Mouse (Mus musculus) kidney, postnatal 10 days (tissue): ENCODE measurements around the gene 4931414P19Rik.

ENCODE experiments used
- DNase-seq: peaks from one replicate; pipeline ENCODE4 v3.0.0; 2021; ENCODE audit warnings: mixed read lengths

4931414P19Rik gene

DNA sequence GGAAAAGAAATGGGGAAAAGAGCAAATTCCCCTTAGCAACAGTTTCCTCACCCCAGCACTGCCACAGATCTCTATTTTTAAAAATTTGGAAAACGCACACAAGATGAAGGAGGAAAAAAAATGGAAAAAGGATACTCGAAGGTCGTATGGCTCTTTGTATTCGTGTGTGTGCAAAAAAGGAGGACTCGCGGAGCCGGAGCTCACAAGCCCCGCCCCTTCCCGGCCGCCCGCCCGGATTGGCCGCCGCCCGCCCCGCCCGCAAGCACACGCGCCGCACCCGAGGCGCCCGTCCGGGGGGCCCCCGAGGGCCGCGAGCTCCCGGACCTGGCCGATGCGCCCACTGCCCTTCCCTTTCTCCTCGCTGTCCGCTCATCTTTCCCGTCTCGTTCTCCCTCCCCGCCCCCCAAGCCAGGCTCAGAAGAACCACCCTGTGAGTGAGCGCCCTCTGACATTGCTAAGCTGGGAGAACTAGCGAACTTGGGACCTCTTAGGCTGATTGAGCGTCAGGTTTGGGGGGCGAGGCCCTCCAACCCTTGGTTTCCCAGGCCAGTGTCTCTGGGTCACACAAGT, at the start of gene 4931414P19Rik:
Gene 4931414P19Rik (minus strand): TSS at position 242 of the 570 bp plus-strand sequence.
- DNase-seq = peak; percentile 94

DNA sequence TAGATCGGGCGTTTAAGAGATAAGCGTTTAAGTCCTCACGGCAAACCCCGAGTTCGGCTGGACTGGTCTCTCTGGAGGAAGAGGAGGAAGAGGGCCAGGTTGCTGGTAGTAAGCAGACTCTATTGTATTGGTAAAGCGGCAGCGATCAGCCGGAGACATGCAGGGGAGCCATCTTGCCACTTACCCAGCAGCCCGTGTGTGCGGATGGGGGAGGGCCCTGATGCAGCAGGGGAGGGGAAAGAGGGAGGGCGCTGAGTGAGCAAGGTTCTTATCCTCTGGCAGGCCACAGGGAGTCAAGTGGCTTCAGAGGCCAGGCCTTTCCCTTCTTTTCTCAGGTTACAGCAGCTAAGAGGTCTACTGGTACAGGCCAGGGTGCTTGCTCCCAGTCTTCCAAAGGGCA, 47.7 kb upstream of the 4931414P19Rik start:
- DNase-seq = peak; percentile 92

DNA sequence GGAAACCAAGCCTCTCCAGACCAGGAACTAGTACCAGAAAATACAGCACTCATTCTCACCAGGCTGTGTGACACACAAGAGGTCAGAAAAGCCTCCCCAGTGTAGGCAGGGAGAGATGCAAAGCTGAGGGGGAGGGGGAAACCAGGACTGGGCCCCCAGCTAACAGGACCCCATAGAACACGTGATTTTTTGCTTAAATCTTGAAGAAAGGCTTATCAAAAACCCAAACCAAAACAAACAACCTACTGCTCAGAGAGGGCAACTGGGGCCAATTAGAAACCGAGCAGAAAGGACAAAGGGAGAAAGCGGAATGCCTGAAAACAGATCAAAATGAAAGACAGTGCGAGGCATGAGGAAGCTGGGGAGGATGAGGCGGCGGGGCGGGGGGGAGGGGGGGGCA, 47.0 kb upstream of the 4931414P19Rik start:
- DNase-seq = no peak

DNA sequence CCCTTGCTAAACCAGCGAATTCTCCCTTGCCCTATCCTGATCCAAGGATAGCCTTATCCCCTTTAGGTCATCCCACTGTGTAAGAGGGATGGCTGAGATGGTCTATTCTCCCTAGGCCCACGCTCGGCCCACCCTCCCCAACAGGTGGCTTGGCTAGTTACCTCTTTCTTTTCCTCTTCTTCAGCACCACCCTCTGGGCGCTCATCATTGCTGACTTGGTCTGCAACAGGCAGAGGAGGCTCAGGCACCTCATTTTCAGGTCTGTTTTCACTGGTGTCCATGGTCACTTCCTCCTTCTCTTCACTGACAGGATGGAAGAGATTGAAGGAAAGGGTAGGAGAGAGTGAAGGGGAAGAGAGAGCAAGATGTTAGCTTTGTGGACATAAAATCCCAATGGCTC, 45.8 kb upstream of the 4931414P19Rik start:
- DNase-seq = no peak

DNA sequence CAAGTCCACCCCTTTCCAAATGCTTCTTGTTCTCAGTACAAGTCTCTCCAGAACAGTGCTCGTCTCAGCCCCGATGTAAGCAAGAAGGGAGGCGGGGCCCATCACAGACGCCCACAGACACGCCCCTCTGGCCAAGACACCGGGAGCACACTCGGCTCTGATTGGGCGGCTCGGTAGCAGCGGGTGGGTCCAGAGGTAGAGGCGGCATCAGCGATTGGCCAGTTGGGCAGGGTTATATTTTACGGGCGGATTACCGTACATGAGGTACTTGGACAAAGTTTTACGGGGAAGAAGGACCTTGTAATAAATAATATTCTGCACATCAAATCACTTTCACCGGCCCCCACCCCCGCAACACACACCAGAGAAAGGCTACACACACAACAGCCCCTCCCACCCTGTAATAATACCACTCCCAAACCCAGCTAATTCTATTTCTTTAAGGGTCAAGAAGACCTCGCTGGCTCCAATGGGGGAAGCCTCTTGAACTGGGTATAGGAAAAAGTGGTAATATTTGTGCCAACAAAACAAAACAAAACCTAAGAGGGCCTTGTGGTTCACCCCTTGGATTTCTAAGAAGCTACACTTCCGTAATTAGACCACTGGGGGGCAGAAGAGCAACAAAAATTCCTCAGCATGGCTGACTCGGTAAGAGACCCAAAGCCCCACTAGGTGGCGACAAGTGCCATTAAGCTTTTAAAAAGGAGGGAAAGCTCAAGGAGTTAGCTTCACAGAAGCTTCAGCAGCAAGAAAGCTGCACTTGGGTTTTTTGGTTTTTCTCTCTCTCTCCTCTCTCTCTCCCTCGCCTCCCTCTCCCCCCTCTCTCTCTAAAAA, 45.0 kb upstream of the 4931414P19Rik start:
- DNase-seq = peak; percentile 93

DNA sequence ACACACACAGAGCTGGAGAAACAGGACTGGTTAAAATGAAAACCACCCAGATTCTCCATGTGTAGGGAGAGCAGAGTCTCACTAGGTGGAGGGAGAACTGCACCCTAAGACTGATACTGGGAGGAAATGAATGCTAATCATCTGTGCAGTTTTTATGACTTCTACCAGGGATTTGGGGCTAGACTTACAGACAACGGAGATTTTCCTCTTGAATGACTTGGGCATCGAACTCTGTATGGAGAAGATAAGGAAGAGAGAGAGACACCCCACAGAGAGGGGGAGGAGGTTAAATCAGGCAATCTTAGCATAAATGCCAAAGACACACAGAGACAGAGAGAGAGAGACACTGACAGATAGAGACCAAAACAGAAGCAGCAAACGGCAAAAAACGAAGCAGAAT, 42.1 kb upstream of the 4931414P19Rik start:
- DNase-seq = no peak

DNA sequence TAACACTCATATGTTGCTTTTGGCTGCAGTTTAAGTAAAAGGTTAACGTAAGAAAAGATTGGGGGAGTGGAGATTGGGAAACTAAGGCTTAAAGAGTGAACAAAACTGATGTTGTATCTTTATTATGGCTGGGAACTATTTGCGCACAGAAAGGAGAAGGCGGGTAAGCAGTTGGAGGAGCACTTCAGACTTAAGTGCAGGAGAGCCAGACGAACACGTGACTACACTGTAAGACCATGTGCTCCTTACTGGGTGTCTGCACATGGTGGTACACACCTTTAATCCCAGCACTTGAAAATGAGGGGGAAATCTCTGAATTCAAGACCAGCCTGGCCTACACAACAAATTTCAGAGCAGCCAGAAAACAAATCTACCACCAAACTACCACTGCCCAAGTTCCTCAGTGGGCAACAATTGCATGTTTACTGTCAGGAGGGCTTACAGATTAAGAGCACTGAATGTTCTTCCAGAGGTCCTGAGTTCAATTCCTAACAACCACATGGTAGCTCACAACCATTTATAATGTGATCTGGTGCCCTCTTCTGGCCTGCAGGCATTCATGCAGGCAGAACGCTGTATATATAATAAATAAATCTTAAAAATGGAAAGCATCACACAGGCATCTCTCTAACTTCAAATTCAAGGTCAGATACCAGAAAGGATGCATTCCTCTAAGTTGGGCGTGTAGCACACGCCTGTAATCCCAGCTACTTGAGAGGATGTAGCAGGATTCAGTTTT, 41.3 kb upstream of the 4931414P19Rik start:
- no peak for DNase-seq

DNA sequence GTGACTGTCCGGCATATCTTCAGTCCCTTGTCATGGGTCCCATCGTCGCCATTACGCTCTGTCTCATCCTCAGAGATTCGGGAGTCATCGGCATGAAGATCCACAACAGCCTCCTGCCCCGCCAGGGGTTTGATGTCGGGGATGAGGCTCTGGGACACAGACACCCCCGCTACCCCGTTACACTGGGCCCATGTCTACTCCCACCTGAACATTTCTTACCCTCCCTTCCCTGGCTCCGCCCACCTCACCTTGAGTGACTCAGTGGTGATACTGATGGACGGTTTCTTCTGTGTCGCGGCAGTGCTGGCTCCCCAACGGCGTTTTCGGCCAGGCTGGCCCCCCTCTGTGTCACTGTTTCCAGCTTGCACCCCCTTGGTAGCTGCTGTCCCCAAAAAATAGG, 40.7 kb upstream of the 4931414P19Rik start:
- DNase-seq = no peak

DNA sequence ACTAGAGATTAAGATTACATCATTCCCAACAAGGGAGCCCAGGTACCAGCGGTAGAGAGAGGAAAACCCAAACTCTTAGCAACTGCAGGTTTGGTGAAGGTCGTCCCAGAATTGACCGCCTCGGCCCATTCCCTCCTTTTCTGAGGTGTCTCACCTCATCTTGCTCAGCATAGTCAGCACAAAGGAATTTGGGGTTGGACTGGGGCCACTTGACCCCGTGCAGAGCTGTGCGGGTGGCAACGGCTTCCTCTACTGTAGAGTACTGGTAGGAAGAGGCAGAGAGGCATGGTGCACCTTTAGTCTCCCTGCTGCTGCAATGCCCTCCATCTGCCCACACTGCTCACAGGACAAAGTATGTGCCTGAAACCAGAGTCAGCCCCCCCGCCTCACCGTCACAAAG, 38.5 kb upstream of the 4931414P19Rik start:
- no peak for DNase-seq

DNA sequence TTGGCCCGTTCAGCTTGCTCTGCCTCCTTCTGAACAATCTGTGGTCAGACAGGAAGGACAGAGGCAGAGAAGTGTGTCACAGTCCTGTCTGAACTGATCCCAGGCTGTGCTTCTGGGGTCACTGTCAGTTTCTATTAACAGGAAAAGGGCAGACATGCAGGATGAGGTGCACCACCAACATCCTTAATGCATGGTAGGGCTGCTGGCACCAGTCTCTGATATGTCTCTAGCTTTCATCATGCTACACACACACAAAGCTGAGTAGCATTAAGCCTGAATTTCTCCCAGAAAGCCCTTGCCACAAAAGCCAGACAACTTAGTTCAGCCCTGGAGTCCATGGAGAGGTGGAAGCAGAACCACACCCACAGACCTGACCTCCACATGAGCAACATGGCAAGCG, 37.2 kb upstream of the 4931414P19Rik start:
- DNase-seq = no peak

DNA sequence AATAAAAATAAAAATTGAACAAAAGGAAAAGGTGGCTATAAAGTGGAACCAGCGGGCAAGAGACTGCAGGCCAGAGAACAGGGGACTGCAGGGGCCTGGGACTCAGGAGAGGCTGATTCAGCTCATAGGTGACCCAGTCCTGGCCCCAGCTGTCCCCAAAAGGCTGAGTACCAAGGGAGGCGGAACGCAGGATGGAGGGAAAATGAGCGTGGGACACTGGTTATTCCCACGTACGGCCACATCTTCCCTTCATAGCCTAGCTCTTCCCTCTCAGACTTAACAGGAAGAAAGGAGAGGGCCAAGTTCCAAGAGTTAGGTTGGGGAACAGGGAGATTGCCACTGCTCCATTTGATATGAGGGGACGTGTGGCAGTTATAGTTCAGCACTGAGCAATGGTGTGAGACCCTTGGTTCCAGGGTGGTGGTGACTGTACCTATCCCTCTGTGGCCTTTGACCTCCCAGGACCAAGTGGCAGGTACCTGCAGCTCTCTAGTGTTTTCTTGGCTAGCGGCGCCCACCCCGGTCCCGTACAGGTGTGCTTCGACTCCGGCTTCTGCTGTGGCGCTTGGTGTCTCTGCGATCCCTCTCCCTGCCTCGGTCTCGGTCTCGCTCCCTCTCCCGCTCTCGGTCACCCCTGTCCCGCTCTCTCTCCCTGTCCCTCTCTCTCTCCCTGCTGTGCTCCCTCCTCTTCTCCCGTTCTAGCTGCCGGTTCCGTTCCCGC, 36.6 kb upstream of the 4931414P19Rik start:
- no peak for DNase-seq

DNA sequence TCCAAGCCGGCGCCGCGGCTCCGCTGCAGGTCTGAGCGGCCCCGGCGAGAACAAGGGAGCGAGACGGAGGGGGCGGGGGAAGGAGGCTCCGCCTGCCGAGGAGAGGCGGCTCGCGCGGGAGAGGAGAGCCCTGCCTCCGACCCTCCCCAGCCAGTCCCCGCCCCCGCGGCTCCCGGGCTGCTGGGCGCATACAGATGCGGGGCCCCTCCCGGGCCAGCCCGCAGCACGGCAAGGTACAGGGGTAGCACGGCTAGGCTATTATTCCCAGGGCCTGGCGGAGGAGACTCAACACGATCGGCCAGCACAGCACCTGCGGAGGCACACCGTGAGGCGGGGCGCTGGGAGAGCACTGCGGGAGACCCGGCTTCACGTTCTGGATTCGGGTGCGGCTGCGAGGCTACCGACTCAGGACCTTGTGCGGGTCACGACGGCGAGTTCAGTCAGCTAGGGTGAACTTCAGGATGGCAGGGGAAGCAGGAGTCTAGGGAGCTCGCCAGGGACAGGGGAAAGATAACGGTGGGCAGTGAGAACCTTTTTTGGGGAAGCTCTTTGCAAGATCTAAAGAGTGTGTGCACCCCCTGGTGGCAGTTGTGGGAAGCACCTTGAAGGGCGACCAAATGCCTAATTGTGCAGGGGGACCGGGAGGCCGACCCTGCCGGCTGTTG, 35.6 kb upstream of the 4931414P19Rik start, which contains the start of gene Cdh24:
Gene Cdh24 (minus strand): TSS at position 60 of the 665 bp plus-strand sequence.
- DNase-seq = peak; percentile 95

DNA sequence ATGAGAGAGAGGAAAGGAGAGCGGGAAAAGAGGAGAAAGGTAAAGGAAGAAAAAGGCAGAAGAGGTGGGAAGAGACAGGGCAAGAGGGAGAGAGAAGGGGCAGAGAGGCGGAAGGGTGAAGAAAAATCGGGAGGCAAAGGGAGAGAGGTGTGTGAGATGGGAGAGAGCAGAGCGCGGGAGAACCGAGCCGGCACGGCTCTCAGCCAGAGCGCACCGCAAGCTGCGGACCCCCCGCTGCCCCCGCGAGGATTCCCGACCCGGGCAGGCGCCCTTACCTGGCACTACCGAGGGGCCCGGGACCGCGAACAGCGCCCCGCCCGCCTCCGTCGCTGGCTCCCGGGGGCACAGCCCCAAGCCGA, 35.1 kb upstream of the 4931414P19Rik start, which contains the start of gene Gm17606:
Gene Gm17606 (plus strand): TSS at position 7 of the 359 bp plus-strand sequence.
- DNase-seq = no peak

DNA sequence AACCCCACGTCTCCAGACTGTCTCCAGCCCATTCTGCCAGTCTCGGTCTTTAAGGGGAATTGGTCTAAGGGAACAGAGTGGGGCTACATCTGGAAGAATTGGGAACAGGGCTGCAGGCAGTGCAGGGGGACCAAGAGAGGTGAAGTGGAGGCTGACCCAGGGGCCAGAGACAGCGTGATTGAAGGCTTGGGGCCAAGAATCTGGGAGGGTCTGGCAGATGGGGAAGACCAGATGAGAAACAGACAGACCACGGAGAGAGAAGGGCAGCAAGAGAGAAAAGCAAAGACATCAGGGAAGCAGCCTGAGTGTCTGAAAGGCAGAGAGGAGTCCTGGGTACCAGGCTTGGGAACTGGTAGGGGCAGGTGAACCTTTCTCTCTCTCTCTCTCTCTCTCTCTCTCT, 34.3 kb upstream of the 4931414P19Rik start:
- no peak for DNase-seq

DNA sequence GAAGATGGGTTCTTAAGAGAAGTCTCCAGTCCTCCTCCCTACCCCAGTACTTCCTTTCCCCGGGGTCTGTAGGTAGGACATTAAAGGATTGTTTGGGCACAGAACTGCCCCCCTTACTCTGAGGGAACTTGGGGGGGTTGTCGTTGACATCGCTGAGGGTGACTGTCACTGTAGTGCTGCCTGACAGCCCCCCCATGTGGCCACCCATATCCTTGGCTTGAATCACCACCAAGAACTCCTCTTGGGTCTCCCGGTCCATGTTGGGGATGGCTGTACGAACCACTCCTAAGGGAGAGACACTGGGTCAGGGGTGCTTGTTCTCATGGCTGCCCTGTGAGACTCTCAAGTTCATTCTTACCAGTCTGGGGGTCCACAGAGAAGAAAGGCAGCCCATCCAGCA, 32.4 kb upstream of the 4931414P19Rik start:
- peak; percentile 46 for DNase-seq

DNA sequence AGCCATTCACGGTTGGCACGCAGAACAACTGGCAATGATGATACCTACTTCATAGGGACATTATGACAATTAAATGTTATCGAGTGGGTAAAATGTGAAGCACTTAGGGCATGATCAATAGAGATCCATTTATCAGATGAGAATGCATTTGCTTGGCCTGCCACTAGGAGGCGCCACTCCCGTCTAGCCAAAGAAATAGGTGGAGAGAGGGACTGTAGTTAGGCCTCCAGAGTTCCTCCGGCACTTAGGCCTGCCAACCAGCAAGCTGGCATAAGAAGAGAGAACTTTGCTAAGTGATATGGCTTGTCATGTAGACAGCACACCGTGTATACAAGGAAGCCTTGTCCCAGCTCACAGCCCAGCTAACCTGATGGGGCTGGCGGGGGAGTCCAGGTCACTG, 31.2 kb upstream of the 4931414P19Rik start:
- DNase-seq = peak; percentile 61

DNA sequence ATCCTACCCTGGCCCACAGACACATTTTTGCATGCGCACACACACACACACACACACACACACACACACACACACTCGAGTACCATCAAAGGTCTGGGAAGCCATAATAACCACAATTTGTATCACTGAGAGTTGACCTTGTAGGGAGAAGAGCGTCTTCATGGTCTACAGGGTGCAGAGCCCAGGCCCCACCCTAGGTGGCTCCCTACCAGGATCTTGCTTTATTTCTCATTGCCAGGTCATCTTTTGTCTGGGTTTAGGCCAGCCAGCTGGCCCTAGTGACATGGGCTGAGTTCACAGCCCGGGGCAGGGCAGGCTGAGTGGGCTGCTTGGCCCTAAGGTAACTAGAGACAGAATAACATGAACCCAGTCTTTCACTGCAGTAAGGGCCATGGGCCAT, 28.4 kb upstream of the 4931414P19Rik start:
- DNase-seq = no peak

DNA sequence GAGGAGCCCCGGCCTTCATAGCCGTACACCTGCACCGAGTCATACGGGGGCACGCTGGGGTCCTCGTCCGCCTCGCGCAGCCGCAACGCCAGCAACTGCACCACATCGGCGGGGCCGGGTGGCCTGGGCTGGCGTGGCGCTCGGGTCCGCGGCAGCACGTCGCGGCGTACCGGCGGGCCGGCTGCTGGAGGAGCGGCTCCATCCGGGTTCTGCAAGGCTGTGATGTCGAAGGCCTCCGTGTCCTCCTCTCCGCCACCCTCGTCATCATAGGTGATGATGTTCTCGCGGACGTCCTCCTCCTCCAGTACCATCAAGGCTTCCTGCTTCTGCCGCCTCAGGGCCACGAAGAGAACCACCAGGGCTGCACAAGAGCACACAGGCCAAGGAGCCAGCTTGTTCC, 26.5 kb upstream of the 4931414P19Rik start:
- DNase-seq = no peak

DNA sequence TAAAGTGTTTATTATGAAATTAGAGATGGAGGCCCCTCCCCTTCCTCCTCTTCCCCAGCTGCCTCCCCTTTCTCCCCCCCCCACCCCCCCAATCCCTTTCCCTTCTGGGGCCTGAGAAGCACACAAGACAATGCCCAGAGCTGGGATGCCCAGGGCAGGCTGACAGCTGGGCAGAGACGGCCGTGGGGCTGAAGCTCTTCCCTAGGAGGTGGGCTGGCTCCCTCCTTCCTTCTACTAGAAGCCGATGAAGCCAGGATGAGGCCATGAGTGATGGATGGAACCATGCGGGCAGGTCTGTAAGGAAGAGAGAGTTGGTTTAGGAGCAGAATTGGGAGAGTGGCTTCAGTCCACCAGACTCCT, 25.4 kb upstream of the 4931414P19Rik start:
- no peak for DNase-seq

DNA sequence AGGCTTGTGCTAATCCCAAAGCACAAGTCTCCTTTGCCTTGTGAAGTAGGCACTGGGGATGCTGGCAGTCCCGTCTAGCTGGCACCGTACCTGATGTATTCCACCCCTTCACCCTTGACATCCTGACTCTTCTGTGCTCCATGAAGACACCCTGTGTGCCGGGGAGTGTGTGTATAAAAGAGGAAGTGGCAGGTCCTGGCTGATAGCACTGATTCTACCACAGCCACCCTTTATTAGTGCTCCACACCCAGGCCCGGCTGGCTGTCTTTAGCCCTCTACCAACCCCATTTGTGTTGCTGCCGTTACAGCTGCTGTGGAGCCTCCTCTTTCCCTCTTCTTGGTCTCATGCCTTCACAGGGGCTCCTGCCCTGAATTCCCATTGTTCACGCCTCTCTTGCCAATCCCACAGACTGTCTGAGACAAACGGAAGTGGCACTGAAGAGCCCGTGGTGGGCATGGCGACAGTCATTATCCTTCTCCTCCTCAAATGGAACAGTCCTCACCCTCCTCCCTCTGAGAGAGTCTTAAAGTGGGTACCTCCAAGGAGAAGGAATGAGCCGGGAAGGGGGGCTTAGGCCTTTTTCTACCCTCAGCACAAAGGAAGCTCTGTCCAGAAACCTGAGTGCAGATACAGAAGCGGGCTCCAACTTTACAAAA, 24.9 kb upstream of the 4931414P19Rik start:
- no peak for DNase-seq

DNA sequence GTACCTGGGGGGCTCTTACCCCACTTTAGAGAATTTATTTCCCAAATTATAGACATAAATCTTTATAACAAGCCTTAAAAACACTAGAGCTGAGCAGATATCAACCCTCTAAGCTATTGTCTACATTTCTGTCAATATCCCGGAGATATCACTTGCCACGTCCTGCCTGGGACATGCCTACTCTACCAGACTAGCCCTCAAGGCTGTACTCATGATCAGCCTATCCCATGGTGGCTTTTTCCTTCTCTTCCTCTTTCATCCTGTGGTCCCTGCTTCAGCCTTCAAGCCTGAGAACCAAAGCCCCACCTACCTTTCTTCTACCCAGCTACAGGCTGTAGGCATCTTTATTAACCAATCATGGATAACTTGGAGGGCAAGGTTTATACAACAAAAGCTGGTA, 24.0 kb upstream of the 4931414P19Rik start:
- no peak for DNase-seq

DNA sequence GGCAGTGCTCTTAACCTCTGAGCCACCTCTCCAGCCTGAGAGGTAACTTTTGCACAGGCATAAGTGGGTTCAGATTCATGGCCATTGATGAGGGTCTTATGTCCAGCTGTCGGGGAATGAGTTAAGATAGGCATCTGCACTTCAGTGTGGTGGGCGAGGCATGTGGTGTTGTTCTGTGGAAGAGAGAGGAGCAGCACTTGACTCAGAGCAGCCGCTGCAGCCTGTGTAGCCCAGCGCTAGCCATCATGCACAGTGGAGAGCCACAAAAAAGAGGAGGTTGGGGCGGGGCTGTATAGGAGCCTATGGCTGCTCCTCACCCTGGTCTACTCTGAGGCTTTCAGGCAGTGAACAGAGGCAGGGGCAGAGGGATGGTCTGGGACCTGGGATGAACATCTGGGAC, 22.3 kb upstream of the 4931414P19Rik start:
- no peak for DNase-seq
